Mouse (Mus musculus) cerebellum, adult 8-10 months (tissue): ENCODE measurements around the gene B830017H08Rik.

Experiments used
- DNase-seq: peaks from one replicate; pipeline ENCODE4 v3.0.0; 2022

Gene B830017H08Rik

GRCm38 (mm10) chr16:17853263-17853662 lies 20.3 kb downstream of the B830017H08Rik start:
- DNase-seq: no peak

DNA sequence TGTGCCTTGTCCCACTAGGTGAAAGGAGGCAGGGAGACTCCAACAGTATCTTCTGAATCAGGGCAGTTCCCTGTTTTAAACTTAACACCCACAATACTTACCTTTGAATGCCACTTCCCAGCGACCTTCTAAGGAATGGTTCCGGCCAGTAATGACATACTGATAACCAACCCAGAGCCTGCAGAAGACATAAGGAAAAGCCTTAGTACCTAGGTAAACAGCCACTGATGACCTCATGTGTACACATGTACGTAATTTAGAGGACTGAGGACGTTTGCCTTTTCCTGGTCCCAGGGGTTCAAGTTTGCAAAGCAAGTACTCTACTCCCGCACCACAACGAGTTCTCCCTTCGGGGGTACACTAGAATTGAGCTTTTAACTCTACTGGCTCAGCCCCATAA lies 24.2 kb downstream of the B830017H08Rik start:
- no peak for DNase-seq

DNA sequence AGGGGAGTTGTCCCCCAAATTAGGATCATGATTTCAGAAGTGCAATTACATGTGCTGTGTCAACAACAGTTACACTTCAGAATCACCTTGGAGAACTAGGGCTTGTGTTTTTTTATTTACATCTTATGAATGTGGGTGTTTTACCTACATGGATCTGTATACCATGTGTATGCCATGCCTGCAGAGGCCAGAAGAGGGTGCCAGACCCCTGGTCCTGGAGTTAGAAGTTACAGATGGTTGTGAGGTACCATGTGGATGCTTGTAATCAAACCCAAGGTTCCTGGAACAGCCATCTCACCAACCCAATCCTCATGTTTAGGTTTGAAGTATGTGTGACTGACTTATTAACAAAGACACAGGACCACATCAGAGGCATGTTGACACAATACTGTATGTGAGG lies 25.7 kb downstream of the B830017H08Rik start:
- DNase-seq: no peak

GRCm38 (mm10) chr16:17865293-17865692 lies 32.4 kb downstream of the B830017H08Rik start:
- no peak for DNase-seq

GRCm38 (mm10) chr16:17865770-17866169 lies 32.8 kb downstream of the B830017H08Rik start:
- no peak for DNase-seq

GRCm38 (mm10) chr16:17871248-17871647 lies 38.3 kb downstream of the B830017H08Rik start:
- no peak for DNase-seq

GRCm38 (mm10) chr16:17872995-17873394 lies 40.1 kb downstream of the B830017H08Rik start:
- DNase-seq: no peak

DNA sequence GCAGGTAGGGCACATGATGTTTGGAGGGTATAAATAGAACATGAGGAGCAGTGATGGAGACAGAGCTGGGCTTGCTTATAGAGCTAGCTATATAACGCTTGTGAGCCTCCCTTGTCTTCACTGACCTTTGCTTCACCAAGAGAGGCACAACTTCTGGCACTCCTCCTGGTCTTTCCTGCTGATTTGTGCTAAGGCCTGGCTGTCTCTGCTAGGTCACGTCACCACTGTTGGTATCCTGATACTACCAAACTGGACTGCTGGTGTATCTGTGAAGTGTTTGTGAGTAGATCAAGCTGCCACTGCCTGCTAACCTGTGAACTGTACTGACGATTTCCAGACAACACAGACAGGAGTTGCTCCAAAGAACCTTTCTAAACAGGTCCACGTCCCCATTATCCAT lies 42.3 kb downstream of the B830017H08Rik start:
- no peak for DNase-seq

DNA sequence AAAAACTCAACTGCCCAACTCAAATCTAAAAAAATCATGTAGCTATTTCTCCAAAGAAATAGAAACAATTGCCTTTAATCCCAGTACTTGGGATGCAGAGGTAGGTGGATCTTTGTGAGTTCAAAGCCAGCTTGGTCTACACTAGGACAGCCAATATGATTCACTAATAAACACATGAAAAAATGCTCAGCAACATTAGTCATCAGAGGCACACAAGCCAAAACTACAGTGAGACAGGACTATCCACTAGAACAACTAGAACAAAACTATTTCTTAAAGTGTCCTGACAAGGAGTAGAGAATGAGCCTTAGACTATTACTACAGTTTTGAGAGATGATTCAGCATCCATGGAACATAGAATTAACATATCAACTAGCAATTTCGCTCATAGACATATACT lies 43.2 kb downstream of the B830017H08Rik start:
- DNase-seq: no peak

- DNase-seq: no peak
Observed at GRCm38 (mm10) chr16:17879571-17879970, 46.6 kb downstream of the B830017H08Rik start.

DNA sequence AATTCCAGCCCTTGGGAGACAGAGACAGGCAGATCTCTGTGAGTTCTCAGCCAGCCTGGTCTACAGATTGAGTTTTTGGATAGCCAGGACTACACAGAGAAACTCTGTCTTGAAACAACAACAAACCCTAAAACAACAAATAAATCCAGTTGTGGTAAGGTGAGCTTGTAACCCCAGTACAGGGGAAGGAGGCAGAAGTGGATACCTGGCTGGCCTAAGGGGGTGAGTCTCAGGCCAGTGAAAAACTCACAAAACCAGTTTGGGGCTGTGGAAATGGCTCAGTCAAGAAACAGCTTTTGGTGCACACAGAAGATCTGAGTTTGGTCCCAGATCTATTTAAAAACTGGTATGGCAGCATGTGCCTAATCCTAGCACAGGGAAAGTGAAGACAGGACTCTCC lies 49.3 kb downstream of the B830017H08Rik start:
- DNase-seq: no peak

- DNase-seq: no peak
Observed at GRCm38 (mm10) chr16:17884116-17884515, 51.2 kb downstream of the B830017H08Rik start.
